Mouse (Mus musculus) heart, embryonic 13.5 days (tissue): ENCODE results near the gene Dnah7b. TPM values are rescaled to one million over a fixed set of nuclear protein-coding genes. Genes with fewer than 3 reads are reported as not detected.
"Not testable (repeated sequence)": the region's sequence is repeated elsewhere in the genome, so short reads cannot be mapped to it uniquely, and the experiment has no call there.

Experiments used
- ATAC-seq: fragments of 200-750 bp; cut with Nextera tagmentation; 2 replicates; pipeline ENCODE4 v1.8.0; 2017; ENCODE audit warnings: moderate TSS enrichment; ENCODE audit not compliant: insufficient number of reproducible peaks, low FRiP score, low TSS enrichment; ENCODE audit errors: extremely low read depth
- H3K27ac ChIP-seq: fragments of 300-500 bp; sonication (generic); replicated peaks from 2 replicates; pipeline ENCODE4 v1.5.1; 2015; ENCODE audit warnings: moderate library complexity, mild to moderate bottlenecking, inconsistent platforms
- H3K27me3 ChIP-seq: fragments of 300-500 bp; sonication (generic); replicated peaks from 2 replicates; pipeline ENCODE4 v1.6.1; 2015; ENCODE audit warnings: mild to moderate bottlenecking, inconsistent platforms
- H3K36me3 ChIP-seq: fragments of 300-500 bp; sonication (generic); 2 replicates; pipeline ENCODE4 v1.6.1; 2015; ENCODE audit warnings: mild to moderate bottlenecking, inconsistent platforms
- H3K4me1 ChIP-seq: fragments of 300-500 bp; sonication (generic); 2 replicates; pipeline ENCODE4 v1.6.1; 2015; ENCODE audit warnings: inconsistent platforms
- H3K4me2 ChIP-seq: fragments of 300-500 bp; sonication (generic); 2 replicates; pipeline ENCODE4 v1.6.1; 2015; ENCODE audit warnings: inconsistent platforms, mild to moderate bottlenecking, moderate library complexity
- H3K4me3 ChIP-seq: fragments of 300-500 bp; sonication (generic); 2 replicates; pipeline ENCODE4 v1.5.1; 2015; ENCODE audit warnings: moderate library complexity, mild to moderate bottlenecking, inconsistent platforms
- H3K9ac ChIP-seq: fragments of 300-500 bp; sonication (generic); 2 replicates; pipeline ENCODE4 v1.6.1; 2015; ENCODE audit warnings: inconsistent platforms, mild to moderate bottlenecking, moderate library complexity
- H3K9me3 ChIP-seq: fragments of 300-500 bp; sonication (generic); 2 replicates; pipeline ENCODE4 v1.6.1; 2016; ENCODE audit warnings: inconsistent platforms
- WGBS: fragments of 180-500 bp; shearing (Covaris S2); methylation state at CpG from one replicate; pipeline ENCODE4 v1.1.7; 2015; ENCODE audit warnings: mixed read lengths; 5-methylcytosine and 5-hydroxymethylcytosine counted together
- polyA plus RNA-seq: library from polyadenylated mRNA; unstranded; fragments of >200 nt; fragmentation: Nextera tagmentation; extraction: Ambion mirVana; gene quantifications from 2 replicates; pipeline ENCODE4 v1.2.1, GENCODE M21; 2015

Dnah7b gene
- 1.2 and 1.4 TPM in 2 replicates for polyA plus RNA-seq

DNA sequence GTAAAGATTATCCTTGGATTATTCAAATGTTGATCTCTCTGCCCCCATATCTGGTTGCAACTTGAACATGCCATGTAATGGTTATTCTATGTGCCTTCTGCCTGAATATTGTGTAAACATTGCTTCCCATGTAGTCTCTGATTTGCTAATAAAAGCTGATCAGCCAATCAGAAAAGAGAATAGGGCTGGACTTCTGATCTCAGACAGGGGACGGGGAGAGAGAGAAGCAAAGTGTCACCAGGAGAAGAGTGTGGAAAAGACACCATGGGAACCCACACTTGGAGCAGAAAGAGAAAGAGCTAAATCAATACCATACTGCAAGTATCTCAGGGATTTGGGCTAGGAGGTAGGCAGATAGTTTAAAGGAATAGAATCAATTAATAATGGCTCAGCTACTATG, at the start of gene Dnah7b:
TSS of gene Dnah7b (plus strand) at position 301 of the 400 bp plus-strand sequence.
- no peaks in the 10 kb centered on the region for H3K4me1 ChIP-seq
- peak within 1 kb of the TSS; percentile 90 for H3K27ac ChIP-seq
- ATAC-seq = no peak
- H3K4me2 ChIP-seq = peak within 1 kb of the TSS; percentile 69
- no peaks in the 10 kb centered on the region for H3K9me3 ChIP-seq
- peak within 1 kb of the TSS; percentile 89 for H3K9ac ChIP-seq
- peak within 1 kb of the TSS; percentile 76 for H3K4me3 ChIP-seq
- no peaks in the 10 kb centered on the region for H3K36me3 ChIP-seq
- H3K27me3 ChIP-seq = no peaks in the 10 kb centered on the region
- 32% methylated on average over 1 of the region's 1 CpGs for WGBS

DNA sequence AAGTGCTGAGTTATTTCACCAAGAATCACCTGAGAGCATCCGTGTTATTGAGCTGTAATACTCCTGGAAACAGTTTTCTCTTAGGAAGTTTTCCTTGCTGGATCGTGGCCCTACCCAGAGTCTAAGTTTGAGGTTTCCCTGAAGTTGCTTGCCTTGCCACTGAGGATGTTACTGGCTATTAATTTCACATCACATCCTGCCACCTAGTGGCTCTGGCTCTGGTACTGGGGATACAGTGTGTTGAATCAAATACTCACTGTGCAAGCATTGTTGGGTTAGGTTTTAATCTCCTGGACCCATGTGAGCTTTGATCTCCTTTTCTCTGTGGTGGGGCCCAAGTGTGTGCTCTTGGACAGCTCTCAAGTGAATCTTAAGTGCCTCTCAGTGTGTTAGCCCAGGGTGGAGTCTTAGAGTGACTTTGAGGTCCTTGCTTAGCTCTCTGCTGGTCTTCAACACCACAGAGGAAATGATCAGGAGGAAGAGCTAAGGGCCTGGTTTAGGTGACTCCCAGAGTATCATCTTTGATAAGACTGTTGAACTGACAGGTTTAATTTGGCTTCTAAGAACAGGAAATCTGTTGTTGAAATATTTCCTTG, 47.6 kb upstream of the Dnah7b start:
- WGBS = 54% methylated on average over 2 of the region's 2 CpGs
- Histone ChIP-seq H3K27ac (no peak overlapping the region), H3K36me3 (no peaks in the 10 kb centered on the region), H3K9ac (no peak overlapping the region), H3K4me3 (no peak overlapping the region), H3K4me2 (no peak overlapping the region), H3K9me3 (no peaks in the 10 kb centered on the region), H3K27me3 (no peaks in the 10 kb centered on the region), H3K4me1 (peaks cover 5% of the 10 kb centered on the region; the same call in 1 of the 2 replicates)
- no peak for ATAC-seq

DNA sequence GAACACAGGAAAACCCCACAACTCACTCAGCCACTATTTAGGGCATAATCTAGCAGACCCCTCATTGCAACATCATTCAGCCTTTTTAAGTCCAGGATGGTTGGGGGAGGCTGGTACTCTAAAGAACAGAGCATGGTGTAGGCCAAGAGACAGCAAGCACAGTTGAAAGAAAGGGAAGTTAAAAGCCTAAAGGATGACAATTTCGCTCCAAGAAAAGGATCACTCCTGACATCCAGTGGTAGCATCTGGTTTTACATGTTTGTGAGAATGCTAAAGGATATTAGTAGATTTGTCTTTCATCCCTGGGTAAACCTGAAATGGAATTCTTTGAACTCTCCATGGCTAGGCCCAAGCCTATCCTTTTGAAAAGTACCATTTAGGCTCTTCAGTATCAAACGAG, 43.9 kb upstream of the Dnah7b start:
- Histone ChIP-seq H3K9ac (no peak overlapping the region), H3K27ac (no peak overlapping the region), H3K4me1 (peaks cover 5% of the 10 kb centered on the region; the same call in 1 of the 2 replicates), H3K4me3 (no peak overlapping the region), H3K36me3 (no peaks in the 10 kb centered on the region), H3K4me2 (no peak overlapping the region), H3K27me3 (no peaks in the 10 kb centered on the region), H3K9me3 (no peaks in the 10 kb centered on the region)
- ATAC-seq = no peak
- 16% methylated on average over 2 of the region's 2 CpGs for WGBS

DNA sequence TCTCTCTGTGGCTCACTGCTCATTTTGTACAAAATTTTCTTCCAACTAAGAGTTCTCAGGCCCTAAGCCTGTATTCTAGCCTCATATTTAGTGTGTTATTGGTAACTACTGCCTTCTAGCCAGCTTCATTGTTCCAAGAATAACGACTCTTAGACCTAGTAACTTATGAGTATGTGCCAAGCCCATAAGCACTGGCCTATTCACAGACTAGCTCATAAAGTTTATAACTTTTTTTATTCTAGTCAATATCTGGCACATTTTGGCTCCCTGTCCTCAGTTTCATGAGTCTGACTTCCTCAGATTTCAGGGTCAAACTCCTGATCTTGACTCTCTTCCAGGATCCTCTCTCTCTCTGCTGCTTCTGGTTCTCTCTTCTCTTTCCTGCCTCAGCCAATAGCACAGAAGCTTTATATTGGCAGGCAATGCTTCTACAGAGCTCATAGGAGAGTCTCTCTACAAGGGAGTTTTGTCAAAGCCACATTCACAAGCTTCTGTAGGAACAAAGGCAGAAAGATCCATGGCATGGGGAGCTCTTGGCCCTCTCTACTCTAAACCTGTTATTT, 34.0 kb upstream of the Dnah7b start:
- Histone ChIP-seq H3K4me3 (no peak overlapping the region), H3K9me3 (no peaks in the 10 kb centered on the region), H3K36me3 (no peaks in the 10 kb centered on the region), H3K4me2 (no peak overlapping the region), H3K27me3 (no peaks in the 10 kb centered on the region), H3K27ac (no peak overlapping the region), H3K9ac (no peak overlapping the region), H3K4me1 (no peaks in the 10 kb centered on the region)
- 67% methylated on average over 1 of the region's 1 CpGs for WGBS
- no peak for ATAC-seq

DNA sequence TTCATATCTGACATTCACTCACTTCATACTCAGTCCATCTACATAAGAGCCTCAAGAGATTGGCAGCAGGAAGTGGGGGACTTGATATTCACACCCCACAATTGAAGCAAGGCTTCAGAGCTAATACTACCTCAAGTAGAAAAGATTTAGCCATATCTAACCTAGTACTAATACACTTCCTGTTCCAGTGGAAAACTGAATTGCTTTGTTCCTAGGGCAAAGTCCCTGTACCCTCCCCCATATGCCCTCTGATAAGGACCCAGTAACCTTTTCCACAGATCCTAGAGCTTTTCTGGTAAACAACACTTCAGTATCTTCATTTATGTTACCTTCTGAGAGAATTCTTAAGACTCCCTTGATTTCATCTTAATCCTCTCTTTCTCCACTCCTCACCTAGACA, 17.9 kb upstream of the Dnah7b start:
- no peaks in the 10 kb centered on the region for H3K36me3 ChIP-seq
- no peak for ATAC-seq
- H3K4me3 ChIP-seq = no peak overlapping the region
- H3K4me1 ChIP-seq = no peaks in the 10 kb centered on the region
- no peaks in the 10 kb centered on the region for H3K9me3 ChIP-seq
- no peak overlapping the region for H3K27ac ChIP-seq
- no peak overlapping the region for H3K9ac ChIP-seq
- H3K4me2 ChIP-seq = no peak overlapping the region
- H3K27me3 ChIP-seq = no peaks in the 10 kb centered on the region

DNA sequence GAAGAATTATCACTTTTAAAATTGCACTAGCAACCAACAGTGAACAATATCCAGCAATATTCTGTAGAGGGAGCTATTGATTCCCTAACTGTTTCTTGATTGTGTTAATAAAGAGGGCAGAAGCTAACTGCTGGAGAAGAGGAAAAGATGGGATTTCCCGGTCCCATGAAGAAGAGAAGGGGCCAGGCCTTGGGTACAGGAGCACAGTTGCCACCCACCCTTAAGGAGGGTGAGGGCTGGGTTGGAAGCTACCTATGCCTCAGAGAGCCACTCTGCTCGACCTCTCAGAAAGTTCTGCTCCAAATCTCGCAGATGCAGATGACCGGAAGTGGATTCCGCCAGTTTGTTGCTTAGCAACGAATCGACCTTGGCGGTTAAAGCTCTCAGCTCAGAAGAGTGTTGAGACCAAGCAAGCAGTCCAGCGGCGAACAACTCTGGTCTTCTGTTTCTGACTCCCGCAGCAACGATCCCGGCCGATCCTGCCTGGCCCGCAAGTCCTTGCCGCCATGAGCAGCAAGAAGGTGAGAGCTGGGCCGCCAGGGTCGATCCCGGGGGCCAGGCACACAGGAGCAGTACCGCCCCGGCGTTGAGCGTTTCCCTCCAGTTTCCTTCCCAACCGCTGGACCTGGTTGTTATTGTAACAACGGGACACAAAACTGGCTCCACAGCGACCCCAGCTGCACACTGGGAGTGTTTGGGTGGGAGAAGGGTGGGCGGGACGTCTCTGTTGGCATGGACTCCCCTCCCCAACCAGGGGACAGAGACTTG, 553 bp downstream of the Dnah7b start:
- peak overlapping the region; percentile 69 for H3K4me2 ChIP-seq
- no peaks in the 10 kb centered on the region for H3K27me3 ChIP-seq
- no peaks in the 10 kb centered on the region for H3K36me3 ChIP-seq
- H3K9me3 ChIP-seq = no peaks in the 10 kb centered on the region
- under 1% methylated on average over 28 of the region's 28 CpGs for WGBS
- peak overlapping the region; percentile 89 for H3K9ac ChIP-seq
- H3K27ac ChIP-seq = peak overlapping the region; percentile 90
- H3K4me3 ChIP-seq = peak overlapping the region; percentile 76
- ATAC-seq = peak; percentile 54; the same call in 1 of the 2 replicates
- no peaks in the 10 kb centered on the region for H3K4me1 ChIP-seq

DNA sequence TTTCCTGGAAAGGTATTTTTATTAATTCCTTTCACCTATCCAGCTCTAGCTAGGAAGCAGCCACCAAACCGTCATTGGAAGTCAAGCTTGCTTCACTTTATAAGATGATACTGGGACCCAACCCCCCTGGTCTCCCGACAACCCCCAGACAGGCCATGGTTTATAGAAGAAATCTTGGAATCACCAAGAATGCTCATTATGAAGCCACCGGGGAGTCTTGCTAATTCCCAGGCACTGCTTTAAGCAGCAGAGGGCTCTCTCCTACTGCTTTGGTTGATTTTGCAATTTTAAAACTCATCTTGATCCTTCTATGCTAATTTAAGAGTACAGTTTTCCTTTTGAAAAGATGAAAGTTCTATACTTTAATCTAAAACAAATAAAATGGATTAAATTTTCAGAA, 2.7 kb downstream of the Dnah7b start:
- ATAC-seq, H3K27ac ChIP-seq, H3K4me2 ChIP-seq, H3K4me1 ChIP-seq, H3K27me3 ChIP-seq, H3K4me3 ChIP-seq, H3K9ac ChIP-seq, H3K9me3 ChIP-seq, H3K36me3 ChIP-seq: not testable (repeated sequence)
- WGBS = 79% methylated on average over 3 of the region's 3 CpGs

DNA sequence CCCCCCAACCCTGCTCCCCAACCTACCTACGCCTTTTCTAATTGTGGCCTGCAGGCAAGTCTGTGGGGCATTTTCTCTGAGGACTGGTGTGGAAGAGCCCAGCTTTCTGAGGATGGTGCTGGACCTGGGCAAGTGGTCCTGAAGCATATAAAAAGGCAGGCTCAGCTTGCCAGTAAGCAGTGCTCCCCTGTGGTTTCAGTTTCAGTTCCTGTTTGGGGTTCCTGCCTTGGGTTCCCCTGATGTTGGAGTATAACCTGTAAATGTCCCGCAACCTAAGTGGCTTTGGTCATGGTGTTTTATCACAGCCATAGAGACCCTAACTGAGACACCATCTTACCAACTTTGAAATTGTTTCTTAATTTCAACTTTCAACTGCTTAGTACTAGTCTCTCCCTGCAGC, 11.8 kb downstream of the Dnah7b start:
- no peak overlapping the region for H3K4me2 ChIP-seq
- 84% methylated on average over 2 of the region's 2 CpGs for WGBS
- no peaks in the 10 kb centered on the region for H3K36me3 ChIP-seq
- no peak overlapping the region for H3K4me3 ChIP-seq
- no peak for ATAC-seq
- no peaks in the 10 kb centered on the region for H3K27me3 ChIP-seq
- H3K9ac ChIP-seq = no peak overlapping the region
- no peaks in the 10 kb centered on the region for H3K9me3 ChIP-seq
- no peaks in the 10 kb centered on the region for H3K4me1 ChIP-seq
- H3K27ac ChIP-seq = no peak overlapping the region

DNA sequence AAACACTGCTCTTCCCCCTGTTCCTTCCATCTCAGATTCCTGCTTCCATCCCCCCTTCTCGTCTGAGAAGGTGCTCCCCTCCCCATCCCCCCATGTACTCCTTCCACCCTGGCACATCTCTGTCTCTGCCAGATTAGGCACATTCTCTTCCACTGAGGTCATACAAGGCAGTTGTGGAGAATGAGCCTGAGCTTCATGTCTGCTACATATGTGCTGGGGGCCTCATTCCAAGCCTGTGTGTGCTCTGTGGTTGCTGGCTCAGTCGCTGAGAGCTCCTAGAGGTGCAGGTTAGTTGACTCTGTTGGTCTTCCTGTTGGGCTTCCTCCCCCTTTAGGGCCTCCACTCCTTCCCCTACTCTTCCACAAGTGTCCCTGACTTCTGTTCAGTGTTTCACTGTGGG, 34.4 kb downstream of the Dnah7b start:
- ATAC-seq = no peak; the same call in 1 of the 2 replicates
- Histone ChIP-seq H3K4me3 (no peak overlapping the region), H3K27ac (no peak overlapping the region), H3K4me2 (no peak overlapping the region), H3K9me3 (no peaks in the 10 kb centered on the region), H3K4me1 (no peaks in the 10 kb centered on the region; the same call in 1 of the 2 replicates), H3K36me3 (no peaks in the 10 kb centered on the region), H3K9ac (no peak overlapping the region), H3K27me3 (no peaks in the 10 kb centered on the region)
- 21% methylated on average over 2 of the region's 2 CpGs for WGBS

DNA sequence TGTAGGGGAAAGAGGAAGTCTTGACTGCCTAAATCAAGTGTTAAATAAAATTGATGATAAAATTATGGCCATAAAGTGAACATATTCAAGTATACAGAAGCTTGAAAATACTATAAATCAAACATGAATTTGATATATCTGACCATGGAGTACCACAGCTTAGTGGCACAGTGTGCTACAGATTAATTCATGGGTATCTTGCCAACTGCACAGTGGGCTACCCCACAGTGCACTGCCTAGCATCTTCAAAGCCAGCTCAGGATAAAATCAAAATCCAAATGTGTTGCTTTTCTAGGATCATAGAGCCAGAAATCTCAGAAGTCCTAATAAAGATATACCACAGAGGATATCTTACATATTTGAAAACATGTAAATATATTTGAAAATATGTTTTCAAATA, 46.5 kb downstream of the Dnah7b start:
- H3K9me3 ChIP-seq, H3K4me2 ChIP-seq, ATAC-seq, H3K36me3 ChIP-seq, H3K27ac ChIP-seq, H3K27me3 ChIP-seq, H3K9ac ChIP-seq, H3K4me1 ChIP-seq, H3K4me3 ChIP-seq: not testable (repeated sequence)

DNA sequence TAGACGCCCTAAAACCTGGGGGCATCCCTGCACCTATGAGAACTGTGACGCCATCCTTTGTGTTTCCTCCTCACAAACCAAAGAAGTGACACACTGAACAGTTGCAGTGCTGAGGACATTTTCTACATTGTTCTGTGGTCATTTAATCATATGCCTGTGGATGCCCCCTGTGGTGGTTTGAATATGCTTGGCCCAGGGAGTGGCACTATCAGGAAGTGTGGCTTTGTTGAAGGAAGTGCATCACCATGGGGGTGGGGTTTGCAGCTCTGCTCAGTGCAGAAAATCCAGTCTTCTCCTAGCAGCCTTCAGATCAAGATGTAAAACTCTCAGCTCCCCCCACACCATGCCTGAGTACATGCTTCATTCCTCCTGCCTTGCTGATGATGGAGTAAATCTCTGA, 51.1 kb downstream of the Dnah7b start:
- 84% methylated on average over 2 of the region's 2 CpGs for WGBS
- H3K27ac ChIP-seq, H3K27me3 ChIP-seq, H3K36me3 ChIP-seq, H3K4me1 ChIP-seq, H3K4me3 ChIP-seq, H3K4me2 ChIP-seq, ATAC-seq, H3K9ac ChIP-seq, H3K9me3 ChIP-seq: not testable (repeated sequence)

DNA sequence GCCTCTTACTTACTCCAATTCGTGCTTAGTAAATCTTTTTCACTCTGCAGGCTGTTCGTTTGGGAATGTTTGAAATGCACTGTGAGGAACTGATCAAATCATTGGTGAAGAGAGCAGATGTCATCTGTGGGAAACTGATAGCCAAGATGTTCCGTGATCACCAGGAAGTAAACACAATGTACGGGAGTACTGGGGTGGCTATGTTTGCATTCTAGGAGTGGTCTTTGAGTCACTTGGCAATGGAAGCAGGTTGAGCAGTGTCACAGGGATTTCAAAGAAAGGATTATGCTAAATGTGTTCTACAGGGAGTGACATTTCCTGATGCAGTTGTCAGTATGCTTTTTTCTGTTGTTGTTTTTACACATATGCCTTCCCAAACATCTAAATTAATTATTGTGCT, 61.9 kb downstream of the Dnah7b start:
- H3K9me3 ChIP-seq = no peaks in the 10 kb centered on the region
- H3K36me3 ChIP-seq = no peaks in the 10 kb centered on the region
- WGBS = 49% methylated on average over 4 of the region's 4 CpGs
- no peak overlapping the region for H3K4me2 ChIP-seq
- H3K9ac ChIP-seq = no peak overlapping the region
- ATAC-seq = no peak
- no peak overlapping the region for H3K4me3 ChIP-seq
- H3K27me3 ChIP-seq = no peaks in the 10 kb centered on the region
- no peaks in the 10 kb centered on the region for H3K4me1 ChIP-seq
- no peak overlapping the region for H3K27ac ChIP-seq
